8 mouse cellular contexts compared by ENCODE assay signal in the genomic region with DNA sequence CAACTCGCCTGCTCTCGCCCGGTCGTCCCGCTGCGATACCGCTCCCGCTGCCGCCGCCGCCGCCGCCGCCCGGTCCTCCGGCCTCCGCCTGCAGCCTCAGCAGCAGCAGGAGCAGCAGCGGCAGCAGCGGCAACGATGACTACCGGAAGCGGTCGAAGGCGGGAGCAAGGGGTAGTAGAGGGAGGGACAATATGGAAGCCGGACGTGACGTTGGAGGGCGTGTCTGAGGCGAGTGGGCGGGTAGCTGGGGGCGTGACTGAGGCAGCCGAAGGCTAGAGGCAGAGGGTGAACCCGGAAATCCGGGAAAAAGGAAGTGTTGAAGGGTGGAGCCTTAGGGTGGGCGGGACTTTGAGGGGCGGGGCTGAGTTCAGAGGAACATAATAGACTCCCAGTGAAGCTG. TPM values are rescaled to one million over a fixed set of nuclear protein-coding genes. Genes with fewer than 3 reads are reported as not detected.
DNase-seq lines count a peak whose midpoint lies in the region; ATAC-seq lines count a peak whose summit lies in the region.

A gene (minus strand): TSS at position 17 of the 400 bp plus-strand sequence.

- 0% methylated on average over 36 of the region's 36 CpGs for WGBS in heart, embryonic 10.5 days
- 0% methylated on average over 24 of the region's 36 CpGs for WGBS in kidney, embryonic 15.5 days

- H3K27ac ChIP-seq in heart, embryonic 10.5 days: peak within 1 kb of the TSS; percentile 96
- H3K27ac ChIP-seq in kidney, embryonic 15.5 days: peak within 1 kb of the TSS; percentile 81

- peak within 1 kb of the TSS; percentile 82 for H3K9ac ChIP-seq in kidney, embryonic 15.5 days

- H3K4me3 ChIP-seq in heart, embryonic 10.5 days: peak within 1 kb of the TSS; percentile 100
- peak within 1 kb of the TSS; percentile 93 for H3K4me3 ChIP-seq in kidney, embryonic 15.5 days (replicated peaks)

- DNase-seq in B cell, adult 2 months: peak; percentile 100
- DNase-seq in brain, adult 2 months (ENCODE audit: low read depth, low spot score): peak; percentile 99
- peak; percentile 100 for DNase-seq in heart, embryonic 10.5 days (ENCODE audit: low spot score)
- DNase-seq in liver: peak; percentile 99
- DNase-seq in spleen, postnatal 4 days (ENCODE audit: low spot score in 2 of 2): peak; percentile 99

- peak; percentile 97 for ATAC-seq in erythroblast, adult 5-6 weeks (replicated peaks; ENCODE audit: low FRiP score, poor library complexity, severe bottlenecking)
- ATAC-seq in kidney, embryonic 15.5 days (replicated peaks; ENCODE audit: low FRiP score): peak; percentile 99
- peak; percentile 98 for ATAC-seq in monocyte, adult 5-6 weeks (replicated peaks; ENCODE audit: insufficient number of reproducible peaks, low FRiP score, low TSS enrichment, poor library complexity, severe bottlenecking)

- peaks cover 15% of the 10 kb centered on the region; the same call in 1 of the 2 replicates for H3K36me3 ChIP-seq in heart, embryonic 10.5 days
- peaks cover 17% of the 10 kb centered on the region; the same call in 1 of the 2 replicates for H3K36me3 ChIP-seq in kidney, embryonic 15.5 days

- H3K4me1 ChIP-seq in heart, embryonic 10.5 days: peaks cover 32% of the 10 kb centered on the region
- H3K4me1 ChIP-seq in kidney, embryonic 15.5 days: peaks cover 38% of the 10 kb centered on the region

- no peaks in the 10 kb centered on the region for H3K27me3 ChIP-seq in heart, embryonic 10.5 days (ENCODE audit: insufficient read depth, poor library complexity, severe bottlenecking)
- no peaks in the 10 kb centered on the region for H3K27me3 ChIP-seq in kidney, embryonic 15.5 days

- no peaks in the 10 kb centered on the region for H3K9me3 ChIP-seq in heart, embryonic 10.5 days
- no peaks in the 10 kb centered on the region for H3K9me3 ChIP-seq in kidney, embryonic 15.5 days (replicated peaks)

- peak within 1 kb of the TSS; percentile 76 for H3K4me2 ChIP-seq in kidney, embryonic 15.5 days

RNA-seq across cellular contexts. Expression of the gene that starts here (rescaled TPM):
- 67.2 and 101 TPM in 2 replicates for total RNA-seq in erythroblast, adult 5-6 weeks (2015; ENCODE audit: low replicate concordance)
- 13.8 and 14.2 TPM in 2 replicates for total RNA-seq in erythroblast, adult 5-6 weeks (2017; ENCODE audit: low replicate concordance)
- polyA plus RNA-seq in heart, embryonic 10.5 days (2016; fragmentation: Nextera tagmentation; extraction: Ambion mirVana): 51.2 and 53.1 TPM in 2 replicates
- polyA plus RNA-seq in kidney, embryonic 15.5 days (2015; fragmentation: Nextera tagmentation; extraction: Ambion mirVana): 69.4 and 70.0 TPM in 2 replicates
- 9.4 to 20.7 TPM (median 11.8 TPM) in 3 replicates for total RNA-seq in monocyte, adult 5-6 weeks (2017)

Comparison
In these comparisons a context has a peak if more than half of its experiments do, and no peak if none do; other contexts are left out.
1. Peak in every context shown above with its lines: DNase-seq, ATAC-seq, H3K4me3 ChIP-seq and H3K27ac ChIP-seq.